Mouse (Mus musculus) liver, postnatal 0 days (tissue): ENCODE data around the gene Psenen. TPM values are rescaled to one million over a fixed set of nuclear protein-coding genes. Genes with fewer than 3 reads are reported as not detected.

ENCODE experiments used
- ATAC-seq: fragments of 200-750 bp; cut with Nextera tagmentation; 2 replicates; pipeline ENCODE4 v1.8.0; 2017; ENCODE audit warnings: mild to moderate bottlenecking, moderate library complexity
- DNase-seq: peaks from one replicate; pipeline ENCODE4 v3.0.0-alpha.2; 2016
- H3K27ac ChIP-seq: fragments of 300-500 bp; sonication (generic); 2 replicates; pipeline ENCODE4 v1.5.1; 2014; ENCODE audit warnings: antibody characterized with exemption, moderate library complexity, mild to moderate bottlenecking, low read depth
- H3K27me3 ChIP-seq: fragments of 300-500 bp; sonication (generic); 2 replicates; pipeline ENCODE4 v1.6.1; 2014; ENCODE audit warnings: low read length, control low read depth, mixed read lengths; ENCODE audit not compliant: insufficient read depth
- H3K36me3 ChIP-seq: fragments of 300-500 bp; sonication (generic); replicated peaks from 2 replicates; pipeline ENCODE4 v1.6.1; 2014; ENCODE audit warnings: mild to moderate bottlenecking, control low read depth, low read length, moderate library complexity, mixed read lengths; ENCODE audit not compliant: insufficient read depth
- H3K4me1 ChIP-seq: fragments of 300-500 bp; sonication (generic); 2 replicates; pipeline ENCODE4 v1.6.1; 2014; ENCODE audit warnings: antibody characterized with exemption, mild to moderate bottlenecking, control low read depth; ENCODE audit not compliant: insufficient read depth
- H3K4me2 ChIP-seq: fragments of 300-500 bp; sonication (generic); 2 replicates; pipeline ENCODE4 v1.6.1; 2014; ENCODE audit warnings: low read depth, mild to moderate bottlenecking, low read length, moderate library complexity, mixed read lengths
- H3K4me3 ChIP-seq: fragments of 300-500 bp; sonication (generic); 2 replicates; pipeline ENCODE4 v1.5.1; 2014; ENCODE audit warnings: low read depth, low read length
- H3K9ac ChIP-seq: fragments of 300-500 bp; sonication (generic); replicated peaks from 2 replicates; pipeline ENCODE4 v1.6.1; 2014; ENCODE audit warnings: mild to moderate bottlenecking, moderate library complexity
- H3K9me3 ChIP-seq: fragments of 300-500 bp; sonication (generic); 2 replicates; pipeline ENCODE4 v1.6.1; 2016; ENCODE audit warnings: mild to moderate bottlenecking, control low read depth, low read length, mixed read lengths
- CTCF ChIP-seq: sonication (generic); IDR thresholded peaks from 2 replicates; pipeline ENCODE4 v1.5.1; 2016; ENCODE audit warnings: antibody characterized with exemption, low read depth
- EP300 ChIP-seq: IDR thresholded peaks from 2 replicates; pipeline ENCODE4 v1.6.1; 2016; ENCODE audit warnings: antibody characterized with exemption, low read depth, mild to moderate bottlenecking
- WGBS: fragments of 180-500 bp; shearing (Covaris S2); extraction: QIAGEN DNeasy Blood & Tissue Kit; methylation state at CpG from one replicate; pipeline ENCODE4 v1.1.7; 2014; ENCODE audit not compliant: insufficient replicate concordance; 5-methylcytosine and 5-hydroxymethylcytosine counted together
- polyA plus RNA-seq: library from polyadenylated mRNA; unstranded; fragments of >200 nt; fragmentation: Nextera tagmentation; extraction: Ambion mirVana; gene quantifications from 2 replicates; pipeline ENCODE4 v1.2.1, GENCODE M21; 2015

Psenen gene
- 85.3 and 94.5 TPM in 2 replicates for polyA plus RNA-seq

GRCm38 (mm10) chr7:30563117-30563905, at the start of gene Psenen, which contains the start of the genes U2af1l4 and Gm49396:
Gene Psenen, minus strand, starts transcription at chr7:30563627.
Gene U2af1l4, plus strand, starts transcription at chr7:30563301.
Gene Gm49396, plus strand, starts transcription at chr7:30563344.
- no peaks in the 10 kb centered on the region for H3K9me3 ChIP-seq
- H3K4me3 ChIP-seq = peak within 1 kb of the TSS; percentile 73
- peaks cover 20% of the 10 kb centered on the region for H3K4me1 ChIP-seq
- H3K27me3 ChIP-seq = no peaks in the 10 kb centered on the region
- WGBS = under 1% methylated on average over 45 of the region's 45 CpGs
- DNase-seq = peak; percentile 95
- H3K27ac ChIP-seq = peak within 1 kb of the TSS; percentile 95
- no peak for TF ChIP-seq EP300
- TF ChIP-seq CTCF = no peak
- H3K9ac ChIP-seq = peak within 1 kb of the TSS; percentile 76
- peaks cover 27% of the 10 kb centered on the region for H3K36me3 ChIP-seq
- H3K4me2 ChIP-seq = peak within 1 kb of the TSS; percentile 93
- ATAC-seq = peak; percentile 85

GRCm38 (mm10) chr7:30612654-30613402, 49.4 kb upstream of the Psenen start, which contains the start of gene Upk1a:
Gene Upk1a, minus strand, starts transcription at chr7:30612847.
- H3K4me3 ChIP-seq = no peak within 1 kb of the TSS
- 73% methylated on average over 8 of the region's 8 CpGs for WGBS
- no peak within 1 kb of the TSS for H3K4me2 ChIP-seq
- H3K9me3 ChIP-seq = no peaks in the 10 kb centered on the region
- H3K27ac ChIP-seq = no peak within 1 kb of the TSS
- no peak within 1 kb of the TSS for H3K9ac ChIP-seq
- ATAC-seq (no peak), DNase-seq (no peak)
- H3K27me3 ChIP-seq = no peaks in the 10 kb centered on the region
- 0 out of 2 replicates have a peak, but pooled peaks cover 2% of the 10 kb centered on the region for H3K4me1 ChIP-seq
- TF ChIP-seq EP300 (no peak), CTCF (no peak)
- peaks cover 13% of the 10 kb centered on the region for H3K36me3 ChIP-seq

- H3K27ac ChIP-seq = no peak overlapping the region
- H3K36me3 ChIP-seq = no peaks in the 10 kb centered on the region
- no peak overlapping the region for H3K4me2 ChIP-seq
- ATAC-seq (no peak), DNase-seq (no peak)
- H3K27me3 ChIP-seq = no peaks in the 10 kb centered on the region
- H3K4me3 ChIP-seq = no peak overlapping the region
- 47% methylated on average over 7 of the region's 7 CpGs for WGBS
- H3K9me3 ChIP-seq = no peaks in the 10 kb centered on the region
- H3K4me1 ChIP-seq = 0 out of 2 replicates have a peak, but pooled peaks cover 2% of the 10 kb centered on the region
- no peak overlapping the region for H3K9ac ChIP-seq
- TF ChIP-seq CTCF (0 out of 2 replicates have a peak, but pooled peaks have one; percentile 3), EP300 (no peak)
Observed at GRCm38 (mm10) chr7:30610043-30610442, 46.6 kb upstream of the Psenen start.

GRCm38 (mm10) chr7:30608476-30608875, 45.0 kb upstream of the Psenen start:
- Histone ChIP-seq H3K9ac (no peak overlapping the region), H3K4me1 (no peaks in the 10 kb centered on the region), H3K36me3 (no peaks in the 10 kb centered on the region), H3K9me3 (no peaks in the 10 kb centered on the region), H3K27ac (no peak overlapping the region), H3K27me3 (no peaks in the 10 kb centered on the region), H3K4me2 (no peak overlapping the region), H3K4me3 (no peak overlapping the region)
- WGBS = 56% methylated on average over 16 of the region's 16 CpGs
- no peak for TF ChIP-seq EP300
- no peak for TF ChIP-seq CTCF
- ATAC-seq (no peak), DNase-seq (no peak)

- Histone ChIP-seq H3K27me3 (no peaks in the 10 kb centered on the region), H3K9ac (no peak overlapping the region), H3K4me2 (no peak overlapping the region), H3K36me3 (no peaks in the 10 kb centered on the region), H3K4me1 (no peaks in the 10 kb centered on the region), H3K4me3 (no peak overlapping the region), H3K9me3 (no peaks in the 10 kb centered on the region), H3K27ac (no peak overlapping the region)
- WGBS = 20% methylated on average over 8 of the region's 8 CpGs
- DNase-seq (peak; percentile 77), ATAC-seq (peak; percentile 49; the same call in 1 of the 2 replicates)
- TF ChIP-seq EP300 = no peak
- TF ChIP-seq CTCF = peak; percentile 82
Observed at GRCm38 (mm10) chr7:30607706-30608309, 44.4 kb upstream of the Psenen start.
